Mouse (Mus musculus) spleen, adult 2 months (tissue): ENCODE measurements around the gene Fam171a1. TPM values are rescaled to one million over a fixed set of nuclear protein-coding genes. Genes with fewer than 3 reads are reported as not detected.
"Not testable (repeated sequence)": the region's sequence is repeated elsewhere in the genome, so short reads cannot be mapped to it uniquely, and the experiment has no call there.

Source experiments
- DNase-seq, 2 experiments: peaks; one replicate each; pipeline versions ENCODE4 v3.0.0 to v3.0.0-alpha.2; 2012 to 2021; ENCODE audit warnings: low spot score in 2 of 2, low read depth in 1 of 2
- H3K27ac ChIP-seq: fragments of 200-500 bp; 2 replicates; pipeline ENCODE4 v1.5.1; 2012; ENCODE audit warnings: low read length, inconsistent platforms; ENCODE audit not compliant: insufficient read depth
- H3K27me3 ChIP-seq: fragments of 200-500 bp; 2 replicates; pipeline ENCODE4 v1.6.1; 2012; ENCODE audit warnings: mild to moderate bottlenecking, moderate library complexity, low read length, inconsistent platforms; ENCODE audit not compliant: control insufficient read depth, insufficient read depth
- H3K36me3 ChIP-seq: fragments of 200-500 bp; 2 replicates; pipeline ENCODE4 v1.6.1; 2012; ENCODE audit warnings: mild to moderate bottlenecking, low read length, inconsistent platforms; ENCODE audit not compliant: control insufficient read depth, insufficient read depth
- H3K4me1 ChIP-seq: fragments of 200-500 bp; 2 replicates; pipeline ENCODE4 v1.6.1; 2011; ENCODE audit warnings: inconsistent platforms; ENCODE audit not compliant: control insufficient read depth, insufficient read depth, insufficient read length
- H3K4me3 ChIP-seq: fragments of 200-500 bp; 2 replicates; pipeline ENCODE4 v1.5.1; 2011; ENCODE audit warnings: mild to moderate bottlenecking, inconsistent platforms; ENCODE audit not compliant: insufficient read depth, insufficient read length; ENCODE audit errors: extremely low read depth
- CTCF ChIP-seq: fragments of 200-500 bp; IDR thresholded peaks from 2 replicates; pipeline ENCODE4 v1.5.1; 2011; ENCODE audit warnings: mild to moderate bottlenecking, inconsistent platforms; ENCODE audit not compliant: insufficient read depth, insufficient read length, insufficient replicate concordance; ENCODE audit errors: extremely low read depth
- POLR2A ChIP-seq: fragments of 200-500 bp; IDR thresholded peaks from 2 replicates; pipeline ENCODE4 v1.6.1; 2011; ENCODE audit warnings: low read depth, low read length, inconsistent platforms
- WGBS: fragments of 180-500 bp; shearing (Covaris S2); methylation state at CpG from one replicate; pipeline ENCODE4 v1.1.7; 2018; 5-methylcytosine and 5-hydroxymethylcytosine counted together
- polyA plus RNA-seq: library from polyadenylated mRNA; depleted of rRNA; stranded (reverse); fragments of >200 nt; gene quantifications from 2 replicates; pipeline ENCODE4 v1.2.3, GENCODE M21; 2012

Fam171a1 gene
- polyA plus RNA-seq, 1 experiment: 4.5 TPM

- Histone ChIP-seq H3K4me1 (no peaks in the 10 kb centered on the region), H3K4me3 (no peak overlapping the region), H3K27ac (no peak overlapping the region), H3K27me3 (no peaks in the 10 kb centered on the region), H3K36me3 (no peaks in the 10 kb centered on the region)
- no peak for DNase-seq
- 86% methylated on average over 7 of the region's 7 CpGs for WGBS
- no peak for TF ChIP-seq POLR2A
- TF ChIP-seq CTCF: no peak
Measured at GRCm38 (mm10) chr2:3165890-3166605, 52.0 kb downstream of the Fam171a1 start.

DNA sequence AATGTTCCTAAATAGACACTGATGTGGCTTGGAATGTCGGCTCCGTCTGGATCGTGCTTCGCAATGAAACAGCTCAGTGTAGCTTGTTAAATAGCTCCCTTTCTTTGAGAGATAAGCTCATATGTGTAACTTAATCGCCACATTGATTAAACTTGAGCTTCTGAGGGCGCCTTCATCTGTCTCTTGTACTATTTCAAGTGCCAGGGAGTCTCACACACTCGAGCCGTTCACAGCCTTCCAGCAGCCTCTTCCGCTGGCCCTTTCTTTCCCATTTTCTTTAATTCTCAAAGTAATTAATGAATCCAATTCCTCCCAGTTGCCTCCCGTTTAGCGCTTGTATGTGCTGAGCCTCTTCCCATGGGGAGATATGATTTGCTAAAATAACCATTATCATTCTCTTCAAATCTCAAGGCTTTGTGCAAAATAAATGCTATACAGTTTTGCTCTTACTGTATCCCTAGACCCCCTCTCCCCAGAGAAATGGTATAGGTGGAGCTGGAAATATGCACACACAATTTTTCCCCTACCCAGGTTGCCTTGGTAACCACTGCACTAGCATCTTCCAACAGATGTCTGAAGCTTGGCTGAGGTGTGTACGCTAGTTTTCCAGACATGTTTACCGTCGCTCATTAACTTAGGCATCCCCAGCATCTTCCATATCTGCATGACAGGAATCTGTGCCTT is 54.8 kb downstream of the Fam171a1 start:
- H3K4me3 ChIP-seq: no peak overlapping the region
- no peaks in the 10 kb centered on the region for H3K36me3 ChIP-seq
- H3K27ac ChIP-seq: no peak overlapping the region
- no peak for DNase-seq
- WGBS: 88% methylated on average over 14 of the region's 14 CpGs
- H3K4me1 ChIP-seq: no peaks in the 10 kb centered on the region
- TF ChIP-seq POLR2A (no peak), CTCF (no peak)
- no peaks in the 10 kb centered on the region for H3K27me3 ChIP-seq

- H3K36me3 ChIP-seq: no peaks in the 10 kb centered on the region
- TF ChIP-seq POLR2A (no peak), CTCF (no peak)
- no peak overlapping the region for H3K27ac ChIP-seq
- 93% methylated on average over 3 of the region's 3 CpGs for WGBS
- no peak overlapping the region for H3K4me3 ChIP-seq
- DNase-seq: no peak
- H3K4me1 ChIP-seq: no peaks in the 10 kb centered on the region
- no peaks in the 10 kb centered on the region for H3K27me3 ChIP-seq
Measured at GRCm38 (mm10) chr2:3169403-3169747, 55.4 kb downstream of the Fam171a1 start.

GRCm38 (mm10) chr2:3171774-3172173 is 57.8 kb downstream of the Fam171a1 start:
- no peaks in the 10 kb centered on the region for H3K4me1 ChIP-seq
- no peak for DNase-seq
- TF ChIP-seq POLR2A (no peak), CTCF (no peak)
- no peaks in the 10 kb centered on the region for H3K36me3 ChIP-seq
- no peaks in the 10 kb centered on the region for H3K27me3 ChIP-seq
- H3K4me3 ChIP-seq: no peak overlapping the region
- H3K27ac ChIP-seq: no peak overlapping the region
- 8% methylated on average over 3 of the region's 3 CpGs for WGBS

DNA sequence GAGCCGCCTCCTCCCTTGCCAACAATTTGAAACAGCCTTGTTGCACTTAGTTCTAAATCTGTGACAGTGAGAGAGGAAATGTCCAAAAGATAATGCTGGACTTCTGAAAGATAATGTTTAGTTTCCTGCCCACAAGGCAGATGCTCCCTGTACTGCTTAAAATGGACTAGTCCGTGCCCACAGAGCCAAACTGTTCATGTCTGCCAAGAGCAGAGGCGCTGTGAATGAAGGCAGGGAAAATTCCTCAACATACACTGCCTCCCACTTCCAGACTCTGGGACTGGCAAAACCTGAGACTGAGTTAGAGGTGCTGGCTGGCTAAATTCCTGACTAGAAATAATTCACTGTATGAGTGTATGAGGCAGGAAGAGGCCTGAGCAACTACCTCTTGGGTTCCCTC is 58.6 kb downstream of the Fam171a1 start:
- H3K27me3 ChIP-seq: no peaks in the 10 kb centered on the region
- H3K4me3 ChIP-seq: no peak overlapping the region
- 75% methylated on average over 3 of the region's 3 CpGs for WGBS
- no peaks in the 10 kb centered on the region for H3K4me1 ChIP-seq
- H3K36me3 ChIP-seq: no peaks in the 10 kb centered on the region
- no peak for DNase-seq
- TF ChIP-seq CTCF (no peak), POLR2A (no peak)
- no peak overlapping the region for H3K27ac ChIP-seq

- no peak overlapping the region for H3K27ac ChIP-seq
- WGBS: 88% methylated on average over 5 of the region's 5 CpGs
- TF ChIP-seq CTCF: no peak
- TF ChIP-seq POLR2A: no peak
- no peak overlapping the region for H3K4me3 ChIP-seq
- no peaks in the 10 kb centered on the region for H3K36me3 ChIP-seq
- H3K4me1 ChIP-seq: no peaks in the 10 kb centered on the region
- no peaks in the 10 kb centered on the region for H3K27me3 ChIP-seq
- DNase-seq: no peak
Measured at GRCm38 (mm10) chr2:3174890-3175289, 60.9 kb downstream of the Fam171a1 start.

DNA sequence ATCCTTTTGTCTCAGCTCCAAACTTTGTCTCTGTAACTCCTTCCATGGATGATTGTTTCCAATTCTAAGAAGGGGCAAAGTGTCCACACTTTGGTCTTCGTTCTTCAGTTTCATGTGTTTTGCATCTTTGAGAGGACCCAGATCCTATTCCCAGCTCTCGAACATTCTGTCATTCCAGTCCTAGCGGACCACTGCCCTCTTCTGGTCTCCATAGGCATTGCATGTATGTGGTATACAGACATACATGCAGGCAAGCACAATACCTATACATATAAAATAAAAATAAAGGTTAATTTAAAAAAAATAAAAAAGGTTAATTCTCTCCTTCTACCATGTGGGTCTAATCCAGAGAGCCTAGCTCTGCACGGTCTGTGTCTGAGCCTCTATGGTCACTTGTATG is 62.0 kb downstream of the Fam171a1 start:
- not testable (repeated sequence) for H3K4me1 ChIP-seq, H3K36me3 ChIP-seq, H3K4me3 ChIP-seq, H3K27me3 ChIP-seq, DNase-seq, H3K27ac ChIP-seq
- WGBS: 94% methylated on average over 4 of the region's 4 CpGs
